Mouse (Mus musculus) ES-Bruce4 (cell line): ENCODE measurements around the gene Gdpd1. TPM values are rescaled to one million over a fixed set of nuclear protein-coding genes. Genes with fewer than 3 reads are reported as not detected.
A peak's percentile ranks its signal among the peaks of the same experiment; 100 is the strongest.

Source experiments
- H3K27ac ChIP-seq: 2 replicates; pipeline ENCODE4 v1.5.1; 2012; ENCODE audit warnings: low read length, inconsistent platforms; ENCODE audit not compliant: insufficient read depth
- H3K27me3 ChIP-seq: 2 replicates; pipeline ENCODE4 v1.6.1; 2012; ENCODE audit warnings: mild to moderate bottlenecking, low read length, inconsistent platforms; ENCODE audit not compliant: control insufficient read depth, poor library complexity, insufficient read depth, severe bottlenecking
- H3K36me3 ChIP-seq: 2 replicates; pipeline ENCODE4 v1.6.1; 2012; ENCODE audit warnings: inconsistent platforms, mild to moderate bottlenecking, low read length, moderate library complexity; ENCODE audit not compliant: control insufficient read depth, poor library complexity, insufficient read depth, severe bottlenecking
- H3K4me1 ChIP-seq: one replicate; pipeline ENCODE4 v1.8.1; 2011; ENCODE audit warnings: low read length; ENCODE audit not compliant: control insufficient read depth, insufficient read depth
- H3K4me3 ChIP-seq: 2 replicates; pipeline ENCODE4 v1.5.1; 2011; ENCODE audit warnings: low read depth, mild to moderate bottlenecking, low read length
- H3K9ac ChIP-seq: 2 replicates; pipeline ENCODE4 v1.6.1; 2012; ENCODE audit warnings: low read depth, mild to moderate bottlenecking, inconsistent platforms; ENCODE audit not compliant: poor library complexity, severe bottlenecking
- H3K9me3 ChIP-seq: replicated peaks from 2 replicates; pipeline ENCODE4 v1.6.1; 2012; ENCODE audit warnings: mild to moderate bottlenecking, low read length, inconsistent platforms; ENCODE audit not compliant: control insufficient read depth, poor library complexity, insufficient read depth, severe bottlenecking
- CTCF ChIP-seq: IDR thresholded peaks from one replicate; pipeline ENCODE4 v1.8.1; 2011; ENCODE audit warnings: low read depth, low read length
- EP300 ChIP-seq: IDR thresholded peaks from 2 replicates; pipeline ENCODE4 v1.6.1; 2011; ENCODE audit warnings: low read depth, low read length; ENCODE audit not compliant: insufficient read depth
- POLR2A ChIP-seq: IDR thresholded peaks from one replicate; pipeline ENCODE4 v1.8.1; 2011; ENCODE audit warnings: low read length; ENCODE audit not compliant: insufficient read depth
- polyA plus RNA-seq: library from polyadenylated mRNA; stranded (reverse); fragments of >200 nt; gene quantifications from 2 replicates; pipeline ENCODE4 v1.2.4, GENCODE M21; 2011; ENCODE audit warnings: low read depth; ENCODE audit not compliant: missing spikeins, insufficient read depth, insufficient read length

The Gdpd1 gene
- polyA plus RNA-seq, 1 experiment, result 6.3 TPM

- no peak for TF ChIP-seq CTCF
- TF ChIP-seq POLR2A, result no peak
- no peak for TF ChIP-seq EP300
- H3K4me3 ChIP-seq, result peak overlapping the region; percentile 84
- no peaks in the 10 kb centered on the region for H3K27me3 ChIP-seq
- no peaks in the 10 kb centered on the region for H3K36me3 ChIP-seq
- H3K4me1 ChIP-seq, result peaks cover 2% of the 10 kb centered on the region
- peak overlapping the region; percentile 52 for H3K9ac ChIP-seq
- H3K9me3 ChIP-seq, result no peaks in the 10 kb centered on the region
- no peak overlapping the region for H3K27ac ChIP-seq
Measured at GRCm38 (mm10) chr11:86992461-86992988, 81.3 kb downstream of the Gdpd1 start.

GRCm38 (mm10) chr11:86991241-86991640, 82.6 kb downstream of the Gdpd1 start:
- Histone ChIP-seq H3K9me3 (no peaks in the 10 kb centered on the region), H3K4me1 (peaks cover 2% of the 10 kb centered on the region), H3K4me3 (no peak overlapping the region), H3K27ac (no peak overlapping the region), H3K36me3 (no peaks in the 10 kb centered on the region), H3K9ac (no peak overlapping the region), H3K27me3 (no peaks in the 10 kb centered on the region)
- TF ChIP-seq CTCF, result no peak
- no peak for TF ChIP-seq POLR2A
- no peak for TF ChIP-seq EP300

DNA sequence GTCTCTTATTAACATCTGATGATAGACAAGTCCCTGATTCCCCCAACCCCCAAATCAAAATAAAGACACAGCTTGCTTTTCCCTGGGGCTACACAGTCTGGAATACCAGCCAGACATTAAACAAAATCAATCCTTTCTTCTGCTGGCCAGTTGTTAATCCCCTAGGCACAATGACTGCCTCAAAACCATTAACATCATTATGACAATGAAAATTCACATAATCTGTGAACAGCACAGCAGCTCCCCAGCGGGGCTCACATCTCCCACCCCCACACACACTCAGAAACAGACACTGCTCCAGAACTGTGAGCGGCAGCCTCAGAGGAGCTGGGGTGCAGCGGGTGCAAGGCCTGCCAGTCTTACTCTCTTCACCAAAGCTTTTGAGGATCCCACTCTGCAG, 83.6 kb downstream of the Gdpd1 start:
- no peak overlapping the region for H3K9ac ChIP-seq
- no peaks in the 10 kb centered on the region for H3K27me3 ChIP-seq
- H3K27ac ChIP-seq, result no peak overlapping the region
- peaks cover 2% of the 10 kb centered on the region for H3K4me1 ChIP-seq
- no peak overlapping the region for H3K4me3 ChIP-seq
- TF ChIP-seq POLR2A (no peak), CTCF (no peak), EP300 (no peak)
- no peaks in the 10 kb centered on the region for H3K9me3 ChIP-seq
- H3K36me3 ChIP-seq, result no peaks in the 10 kb centered on the region

- no peaks in the 10 kb centered on the region for H3K4me1 ChIP-seq
- no peaks in the 10 kb centered on the region for H3K9me3 ChIP-seq
- H3K27me3 ChIP-seq, result no peaks in the 10 kb centered on the region
- H3K27ac ChIP-seq, result no peak overlapping the region
- TF ChIP-seq EP300 (no peak), POLR2A (no peak), CTCF (no peak)
- no peak overlapping the region for H3K4me3 ChIP-seq
- H3K36me3 ChIP-seq, result no peaks in the 10 kb centered on the region
- H3K9ac ChIP-seq, result no peak overlapping the region
Measured at GRCm38 (mm10) chr11:86984990-86985389, 88.9 kb downstream of the Gdpd1 start.

Other genes with a start within 250 kb of the Gdpd1 start
- 6.2 and 6.9 TPM in 2 replicates for gene Ypel2, start 80.4 kb downstream of the Gdpd1 start, polyA plus RNA-seq
- 27.1 and 28.9 TPM in 2 replicates for gene Smg8, start 12.7 kb upstream of the Gdpd1 start, polyA plus RNA-seq
- 34.3 and 36.7 TPM in 2 replicates for gene Prr11, start 34.6 kb upstream of the Gdpd1 start, polyA plus RNA-seq
- gene Ska2, start 35.2 kb upstream of the Gdpd1 start, polyA plus RNA-seq, result 102 and 104 TPM in 2 replicates
- gene Trim37, start 53.0 kb upstream of the Gdpd1 start, polyA plus RNA-seq, result 51.4 and 55.9 TPM in 2 replicates